Mouse (Mus musculus) testis, adult 2 months (tissue): ENCODE results near the gene Stum.

ENCODE experiments used
- CTCF ChIP-seq: fragments of 200-500 bp; IDR thresholded peaks from 2 replicates; pipeline ENCODE4 v1.5.1; 2012; ENCODE audit warnings: low read depth, mild to moderate bottlenecking, inconsistent platforms, low read length, moderate library complexity; ENCODE audit not compliant: control insufficient read depth, insufficient read depth, insufficient replicate concordance
- POLR2A ChIP-seq: fragments of 200-500 bp; IDR thresholded peaks from 2 replicates; pipeline ENCODE4 v1.6.1; 2012; ENCODE audit warnings: low read depth, mild to moderate bottlenecking, inconsistent platforms, low read length, moderate library complexity; ENCODE audit not compliant: control insufficient read depth

DNA sequence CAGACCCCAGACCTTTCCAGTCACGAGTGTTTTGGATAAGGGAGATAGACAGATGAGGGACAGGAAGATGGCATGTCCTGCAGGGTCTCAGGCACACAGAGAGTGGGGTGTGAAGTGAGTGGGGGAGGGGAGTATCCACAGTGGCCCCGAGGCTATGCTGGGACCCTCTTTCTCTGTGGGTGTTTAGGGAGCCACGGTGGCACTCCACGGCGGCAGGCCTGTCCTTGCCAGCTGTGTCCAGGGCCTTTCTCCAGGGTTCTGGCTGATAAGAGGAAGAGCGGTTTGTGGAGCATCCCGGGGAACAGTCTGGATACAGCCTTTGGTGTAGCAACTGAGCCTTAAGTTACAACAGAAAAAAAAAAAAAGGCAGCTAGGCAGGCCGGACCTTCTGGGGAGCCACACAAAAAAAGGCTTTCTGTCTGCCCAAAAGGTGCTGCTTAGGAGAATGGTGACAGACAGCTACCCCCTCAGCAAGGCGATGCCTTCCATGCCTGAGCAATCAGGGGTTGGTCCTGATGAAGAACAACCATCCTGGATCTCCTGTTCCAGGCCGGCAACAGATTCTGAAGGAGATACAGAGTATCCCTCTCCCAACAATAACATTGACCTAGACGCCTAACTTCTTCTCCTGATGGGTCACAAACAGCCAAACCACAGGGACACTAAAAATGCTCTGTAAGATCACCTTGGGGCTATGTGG lies 76.8 kb downstream of the Stum start:
- TF ChIP-seq CTCF (no peak), POLR2A (no peak)
